Mouse (Mus musculus) thymus, postnatal 10 days (tissue): ENCODE data around the gene Smg6.

Experiments
- DNase-seq, 2 experiments: peaks; one replicate each; pipeline ENCODE4 v3.0.0; 2021; ENCODE audit warnings: low spot score in 2 of 2

The Smg6 gene

GRCm38 (mm10) chr11:75213372-75214080, 287.9 kb downstream of the Smg6 start:
- peak; percentile 37 to 39 for DNase-seq
